Comparison of ENCODE assay signal across 16 mouse cellular contexts in genomic region chr3:152526721-152527120, GRCm38 (mm10).
"Had no signal": no experiment of that assay in that cellular context is flagged by ENCODE, and none has a peak within 500 bp of the region (broad histone marks: within the 10 kb centered on the region; RNA-seq: fewer than 3 reads in every experiment).

No protein-coding gene starts in this region.

- H3K27me3 ChIP-seq: limb, embryonic 13.5 days; liver, embryonic 15.5 days; neural tube, embryonic 13.5 days had no signal

- H3K4me1 ChIP-seq: liver, embryonic 15.5 days; neural tube, embryonic 13.5 days had no signal

- H3K27ac ChIP-seq: kidney, postnatal 0 days; limb, embryonic 13.5 days; liver, embryonic 15.5 days; macrophage; neural tube, embryonic 13.5 days had no signal

- DNase-seq: kidney, adult 11 months; kidney, adult 9 months; kidney, postnatal 36 days; retina, postnatal 1 day; right cerebral cortex, postnatal 4 days; spleen, adult 18-20 months; thymus, adult 18-20 months; thymus, postnatal 14 days had no signal

- H3K36me3 ChIP-seq: limb, embryonic 13.5 days; liver, embryonic 15.5 days; neural tube, embryonic 13.5 days had no signal

- ATAC-seq: midbrain, embryonic 16.5 days had no signal

- H3K9ac ChIP-seq: limb, embryonic 13.5 days; liver, embryonic 15.5 days; neural tube, embryonic 13.5 days had no signal

- H3K4me2 ChIP-seq: limb, embryonic 13.5 days; liver, embryonic 15.5 days; midbrain, embryonic 11.5 days; neural tube, embryonic 13.5 days had no signal

- H3K9me3 ChIP-seq: liver, embryonic 15.5 days; neural tube, embryonic 13.5 days had no signal

- H3K4me3 ChIP-seq: limb, embryonic 13.5 days; liver, embryonic 15.5 days; megakaryocyte, embryonic 14.5 days; neural tube, embryonic 13.5 days had no signal
